Mouse (Mus musculus) neural tube, embryonic 15.5 days (tissue): Measurements from ENCODE around the gene Pde7b. TPM values are rescaled to one million over a fixed set of nuclear protein-coding genes. Genes with fewer than 3 reads are reported as not detected.

Source experiments
- ATAC-seq: fragments of 200-750 bp; cut with Nextera tagmentation; 2 replicates; pipeline ENCODE4 v1.8.0; 2017; ENCODE audit warnings: mild to moderate bottlenecking, moderate TSS enrichment, moderate library complexity; ENCODE audit not compliant: low FRiP score
- H3K27ac ChIP-seq: fragments of 300-500 bp; sonication (generic); replicated peaks from 2 replicates; pipeline ENCODE4 v1.5.1; 2015; ENCODE audit warnings: mild to moderate bottlenecking, inconsistent platforms
- H3K27me3 ChIP-seq: fragments of 300-500 bp; sonication (generic); replicated peaks from 2 replicates; pipeline ENCODE4 v1.6.1; 2015; ENCODE audit warnings: inconsistent platforms
- H3K36me3 ChIP-seq: fragments of 300-500 bp; sonication (generic); 2 replicates; pipeline ENCODE4 v1.6.1; 2015; ENCODE audit warnings: inconsistent platforms
- H3K4me1 ChIP-seq: fragments of 300-500 bp; sonication (generic); 2 replicates; pipeline ENCODE4 v1.6.1; 2015; ENCODE audit warnings: inconsistent platforms
- H3K4me2 ChIP-seq: fragments of 300-500 bp; sonication (generic); 2 replicates; pipeline ENCODE4 v1.6.1; 2015; ENCODE audit warnings: inconsistent platforms, mild to moderate bottlenecking, moderate library complexity
- H3K4me3 ChIP-seq: fragments of 300-500 bp; sonication (generic); replicated peaks from 2 replicates; pipeline ENCODE4 v1.5.1; 2015; ENCODE audit warnings: mild to moderate bottlenecking, inconsistent platforms
- H3K9ac ChIP-seq: fragments of 300-500 bp; sonication (generic); replicated peaks from 2 replicates; pipeline ENCODE4 v1.6.1; 2015; ENCODE audit warnings: mild to moderate bottlenecking, inconsistent platforms
- H3K9me3 ChIP-seq: fragments of 300-500 bp; sonication (generic); replicated peaks from 2 replicates; pipeline ENCODE4 v1.6.1; 2016; ENCODE audit warnings: inconsistent platforms
- WGBS: fragments of 180-500 bp; shearing (Covaris S2); methylation state at CpG from one replicate; pipeline ENCODE4 v1.1.7; 2015; ENCODE audit warnings: mixed read lengths; 5-methylcytosine and 5-hydroxymethylcytosine counted together
- polyA plus RNA-seq: library from polyadenylated mRNA; unstranded; fragments of >200 nt; fragmentation: Nextera tagmentation; extraction: Ambion mirVana; gene quantifications from 2 replicates; pipeline ENCODE4 v1.2.1, GENCODE M21; 2015

Pde7b gene
- polyA plus RNA-seq, 1 experiment from 2014 or later = 3.9 TPM

DNA sequence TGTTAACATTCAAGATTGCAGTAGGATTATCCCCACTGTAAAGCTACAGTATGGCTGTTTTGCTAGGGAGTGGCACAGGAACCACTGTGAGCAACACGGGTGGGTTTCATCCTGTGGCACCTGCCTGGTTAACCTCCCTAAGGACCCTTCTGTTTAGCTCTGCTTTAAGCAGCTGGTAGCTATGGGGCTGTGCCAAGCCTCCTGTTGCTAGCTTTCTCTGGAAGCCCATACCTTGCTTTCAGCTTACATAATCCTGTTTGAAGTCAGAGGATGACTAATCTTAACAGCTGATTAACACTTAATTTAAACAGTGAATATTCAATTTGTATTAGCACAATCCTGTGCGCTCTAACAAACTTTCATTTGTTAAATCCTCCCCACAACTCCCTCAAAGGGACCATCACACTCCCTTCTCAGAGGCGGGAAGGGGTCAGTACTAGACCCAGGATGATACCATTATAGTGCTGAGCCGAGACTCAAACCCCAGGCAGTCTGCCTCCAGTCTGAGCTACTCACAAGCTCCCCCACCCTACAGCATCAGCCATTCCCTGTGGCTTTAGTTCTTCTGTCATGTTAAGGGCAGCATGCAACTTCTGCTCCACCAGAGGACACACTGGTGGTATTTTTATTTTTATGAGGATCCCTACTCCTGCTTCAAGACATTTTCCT lies 362.3 kb downstream of the Pde7b start:
- H3K4me3 ChIP-seq = no peak overlapping the region
- H3K27ac ChIP-seq = no peak overlapping the region
- no peaks in the 10 kb centered on the region for H3K27me3 ChIP-seq
- peak; percentile 28; the same call in 1 of the 2 replicates for ATAC-seq
- H3K4me1 ChIP-seq = no peaks in the 10 kb centered on the region
- H3K4me2 ChIP-seq = no peak overlapping the region
- H3K36me3 ChIP-seq = no peaks in the 10 kb centered on the region
- WGBS = 74% methylated on average over 4 of the region's 4 CpGs
- no peak overlapping the region for H3K9ac ChIP-seq
- no peaks in the 10 kb centered on the region for H3K9me3 ChIP-seq

DNA sequence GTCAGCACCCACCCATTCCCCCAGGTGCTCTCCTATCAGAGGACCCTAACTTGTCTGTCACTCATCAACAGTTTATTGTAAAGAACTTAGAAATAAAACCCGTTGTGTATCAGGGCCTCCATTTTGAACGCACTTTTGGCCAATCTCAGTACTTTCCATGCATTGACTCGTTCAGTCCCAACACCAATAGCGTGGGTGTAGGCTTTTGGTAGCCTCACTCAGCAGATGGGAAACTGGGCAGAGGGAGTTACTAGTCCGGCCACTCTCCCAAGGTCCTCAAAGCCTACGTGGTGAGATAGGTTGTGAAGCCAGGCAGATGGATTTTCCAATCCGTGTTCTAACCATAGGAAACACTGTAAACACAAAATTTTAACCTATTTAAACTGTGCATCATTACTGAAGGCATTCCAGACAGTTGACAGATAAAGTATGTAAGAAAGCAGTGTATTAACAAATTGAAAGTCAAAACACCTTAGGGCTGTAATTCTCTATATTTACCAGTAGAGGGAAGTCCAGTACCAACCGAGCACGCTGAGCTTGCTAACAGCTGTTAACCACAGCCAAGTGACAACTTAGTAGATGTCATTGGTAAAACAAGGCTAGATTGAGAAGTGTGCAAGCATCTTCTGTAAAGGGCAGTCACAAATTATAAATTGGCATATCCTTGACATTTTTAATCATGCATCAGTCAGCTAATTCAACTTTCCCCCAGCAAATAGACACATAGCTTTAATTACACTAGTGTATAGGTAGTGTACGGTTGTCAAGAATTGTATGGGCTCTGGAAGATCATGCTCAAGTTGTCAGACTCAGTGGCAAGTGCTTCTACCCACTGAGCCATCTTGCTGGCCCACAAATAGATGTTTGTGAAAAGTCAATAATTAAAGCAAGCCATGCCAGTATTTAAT lies 363.1 kb downstream of the Pde7b start:
- Histone ChIP-seq H3K4me3 (no peak overlapping the region), H3K36me3 (no peaks in the 10 kb centered on the region), H3K4me2 (no peak overlapping the region), H3K9ac (no peak overlapping the region), H3K9me3 (no peaks in the 10 kb centered on the region), H3K4me1 (no peaks in the 10 kb centered on the region), H3K27me3 (no peaks in the 10 kb centered on the region), H3K27ac (no peak overlapping the region)
- ATAC-seq = peak; percentile 87
- WGBS = 62% methylated on average over 10 of the region's 10 CpGs

DNA sequence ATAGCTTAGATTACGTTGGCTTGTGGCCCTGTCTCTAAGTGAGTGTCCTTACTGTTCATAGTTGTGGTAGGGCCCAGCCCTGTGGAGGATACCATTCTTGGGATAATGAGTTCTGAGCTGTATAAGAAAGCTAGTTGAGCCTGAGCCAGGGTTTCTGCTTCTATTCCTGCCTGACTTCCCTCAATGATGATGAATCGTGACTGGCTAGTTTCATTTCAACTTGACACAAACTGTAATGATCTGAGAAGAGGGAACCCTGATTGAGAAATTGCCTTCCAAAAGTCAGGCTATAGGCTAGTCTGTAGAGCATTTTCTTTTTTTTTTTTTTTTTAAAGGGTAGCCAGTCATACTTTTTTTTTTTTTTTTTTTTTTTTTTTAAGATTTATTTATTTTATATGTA lies 376.0 kb downstream of the Pde7b start:
- H3K4me2 ChIP-seq = no peak overlapping the region
- no peak overlapping the region for H3K4me3 ChIP-seq
- no peak for ATAC-seq
- no peak overlapping the region for H3K27ac ChIP-seq
- H3K36me3 ChIP-seq = peaks cover 14% of the 10 kb centered on the region
- 89% methylated on average over 2 of the region's 2 CpGs for WGBS
- peaks cover 9% of the 10 kb centered on the region for H3K4me1 ChIP-seq
- H3K9ac ChIP-seq = no peak overlapping the region
- H3K27me3 ChIP-seq = no peaks in the 10 kb centered on the region
- H3K9me3 ChIP-seq = no peaks in the 10 kb centered on the region

Other genes with a start within 250 kb of the Pde7b start
- 98.5 and 115 TPM in 2 replicates for gene Ahi1, start 227.5 kb upstream of the Pde7b start, polyA plus RNA-seq